In genomic region chr13:95470970-95471369, GRCm38 (mm10) we compare ENCODE assay signal across 11 mouse cellular contexts. TPM values are rescaled to one million over a fixed set of nuclear protein-coding genes. Genes with fewer than 3 reads are reported as not detected.
DNase-seq lines count a peak whose midpoint lies in the region; ATAC-seq and TF ChIP-seq lines count a peak whose summit lies in the region.
"Had no signal": no experiment of that assay in that cellular context is flagged by ENCODE, and none has a peak within 500 bp of the region (broad histone marks: within the 10 kb centered on the region; RNA-seq: fewer than 3 reads in every experiment).

No protein-coding gene starts in this region.

- H3K4me1 ChIP-seq in cortical plate, adult 2 months (ENCODE audit: control insufficient read depth, insufficient read depth, low read length), result no peaks in the 10 kb centered on the region
- H3K4me1 ChIP-seq: megakaryocyte, embryonic 14.5 days had no signal

- TF ChIP-seq CTCF in cortical plate, adult 2 months (IDR thresholded peaks at IDR 0.05; ENCODE audit: extremely low read depth, insufficient read depth, low read length), result peak; percentile 15; the same call in 1 of the 2 replicates

- DNase-seq in CD4-positive, CD25-positive, alpha-beta regulatory T cell, adult 2 months (ENCODE audit: low read depth, low spot score), result peak; percentile 32
- peak; percentile 43 for DNase-seq in kidney, postnatal 10 days
- DNase-seq in kidney, postnatal 14 days, result no peak
- DNase-seq in 416B (ENCODE audit: low read depth), result peak; percentile 66
- DNase-seq in frontal cortex, postnatal 10 days (ENCODE audit: low spot score in 2 of 2), result no peak

- no peak overlapping the region for H3K4me3 ChIP-seq in cortical plate, adult 2 months (ENCODE audit: insufficient read depth, low read length)
- H3K4me3 ChIP-seq: erythroblast, embryonic 14.5 days; megakaryocyte, embryonic 14.5 days had no signal

- no peak for TF ChIP-seq POLR2A in cortical plate, adult 2 months (IDR thresholded peaks at IDR 0.05; ENCODE audit: extremely low read depth, insufficient read depth, low read length)

- ATAC-seq in CD4-positive, CD25-positive, alpha-beta regulatory T cell, adult 4 months, result no peak
- no peak for ATAC-seq in frontal cortex, adult (ENCODE audit: low TSS enrichment)

- no peak overlapping the region for H3K27ac ChIP-seq in cortical plate, adult 2 months (ENCODE audit: insufficient read depth, low read length)

RNA-seq across cellular contexts. Expression of gene S100z, which starts 7.6 kb away (rescaled TPM):
- not detected for polyA plus RNA-seq in CD4-positive, CD25-positive, alpha-beta regulatory T cell, adult 4 months (2017; shearing (Covaris generic))
- not detected in 2 replicates for polyA plus RNA-seq in cortical plate, adult 2 months (2012; rRNA removed)
- polyA plus RNA-seq: C2C12; erythroblast, embryonic 14.5 days had no signal

RNA-seq across cellular contexts. Expression of gene Crhbp, which starts 26.2 kb away (rescaled TPM):
- not detected for polyA plus RNA-seq in CD4-positive, CD25-positive, alpha-beta regulatory T cell, adult 4 months (2017; shearing (Covaris generic))
- polyA plus RNA-seq in cortical plate, adult 2 months (2012; rRNA removed), result 21.0 and 23.9 TPM in 2 replicates
- polyA plus RNA-seq: erythroblast, embryonic 14.5 days had no signal

RNA-seq across cellular contexts. Expression of gene F2rl1, which starts 54.1 kb away (rescaled TPM):
- polyA plus RNA-seq in CD4-positive, CD25-positive, alpha-beta regulatory T cell, adult 4 months (2017; shearing (Covaris generic)), result 10 to 100 TPM; 11.2 to 25.9 TPM
- polyA plus RNA-seq in cortical plate, adult 2 months (2012; rRNA removed), result 0.42 and 0.47 TPM in 2 replicates
- polyA plus RNA-seq: C2C12; erythroblast, embryonic 14.5 days had no signal

Comparison
In these comparisons a context has a peak if more than half of its experiments do, and no peak if none do; other contexts are left out.
1. DNase-seq: peak in CD4-positive, CD25-positive, alpha-beta regulatory T cell, adult 2 months (single experiment), kidney, postnatal 10 days (single experiment) and 416B (single experiment); none in kidney, postnatal 14 days (single experiment) and frontal cortex, postnatal 10 days (0 of 2).
2. RNA of gene Crhbp, which starts 26.2 kb away (polyA plus RNA-seq): 21.0 to 23.9 TPM in cortical plate, adult 2 months; not detected in CD4-positive, CD25-positive, alpha-beta regulatory T cell, adult 4 months; every median in the first group is over 10 times any median in the second.